Mouse (Mus musculus) liver, embryonic 14.5 days (tissue): ENCODE data around the gene Rhebl1.

Experiments
- CTCF ChIP-seq: IDR thresholded peaks from 2 replicates; pipeline ENCODE4 v1.5.1; 2016; ENCODE audit warnings: antibody characterized with exemption, low read depth, control low read depth
- EP300 ChIP-seq: IDR thresholded peaks from 2 replicates; pipeline ENCODE4 v1.6.1; 2016; ENCODE audit warnings: antibody characterized with exemption, low read depth

- no peak for TF ChIP-seq CTCF
- no peak for TF ChIP-seq EP300
Measured at GRCm38 (mm10) chr15:98834059-98834458, 60.3 kb downstream of the Rhebl1 start.
